Mouse (Mus musculus) testis, adult 2 months (tissue): ENCODE data around the gene Cox8b. TPM values are rescaled to one million over a fixed set of nuclear protein-coding genes. Genes with fewer than 3 reads are reported as not detected.

ENCODE experiments used
- H3K27ac ChIP-seq: fragments of 200-500 bp; 2 replicates; pipeline ENCODE4 v1.5.1; 2012; ENCODE audit warnings: low read depth, low read length; ENCODE audit not compliant: control insufficient read depth, insufficient read depth
- H3K27me3 ChIP-seq: fragments of 200-500 bp; 2 replicates; pipeline ENCODE4 v1.6.1; 2012; ENCODE audit warnings: mild to moderate bottlenecking, low read length, moderate library complexity; ENCODE audit not compliant: control insufficient read depth, insufficient read depth
- H3K36me3 ChIP-seq: fragments of 200-500 bp; 2 replicates; pipeline ENCODE4 v1.6.1; 2012; ENCODE audit warnings: mild to moderate bottlenecking, low read length; ENCODE audit not compliant: control insufficient read depth, insufficient read depth
- H3K4me1 ChIP-seq: fragments of 200-500 bp; 2 replicates; pipeline ENCODE4 v1.6.1; 2012; ENCODE audit warnings: low read length; ENCODE audit not compliant: control insufficient read depth, insufficient read depth
- H3K4me3 ChIP-seq: fragments of 200-500 bp; 2 replicates; pipeline ENCODE4 v1.5.1; 2012; ENCODE audit warnings: low read depth, mild to moderate bottlenecking, low read length, moderate library complexity, mixed read lengths; ENCODE audit not compliant: control insufficient read depth
- CTCF ChIP-seq: fragments of 200-500 bp; IDR thresholded peaks from 2 replicates; pipeline ENCODE4 v1.5.1; 2012; ENCODE audit warnings: low read depth, mild to moderate bottlenecking, inconsistent platforms, low read length, moderate library complexity; ENCODE audit not compliant: control insufficient read depth, insufficient read depth, insufficient replicate concordance
- POLR2A ChIP-seq: fragments of 200-500 bp; IDR thresholded peaks from 2 replicates; pipeline ENCODE4 v1.6.1; 2012; ENCODE audit warnings: low read depth, mild to moderate bottlenecking, inconsistent platforms, low read length, moderate library complexity; ENCODE audit not compliant: control insufficient read depth
- polyA plus RNA-seq: library from polyadenylated mRNA; depleted of rRNA; stranded (reverse); fragments of >200 nt; gene quantifications from 2 replicates; pipeline ENCODE4 v1.2.3, GENCODE M21; 2012; rRNA removed

The Cox8b gene
- polyA plus RNA-seq, 1 experiment = not detected

DNA sequence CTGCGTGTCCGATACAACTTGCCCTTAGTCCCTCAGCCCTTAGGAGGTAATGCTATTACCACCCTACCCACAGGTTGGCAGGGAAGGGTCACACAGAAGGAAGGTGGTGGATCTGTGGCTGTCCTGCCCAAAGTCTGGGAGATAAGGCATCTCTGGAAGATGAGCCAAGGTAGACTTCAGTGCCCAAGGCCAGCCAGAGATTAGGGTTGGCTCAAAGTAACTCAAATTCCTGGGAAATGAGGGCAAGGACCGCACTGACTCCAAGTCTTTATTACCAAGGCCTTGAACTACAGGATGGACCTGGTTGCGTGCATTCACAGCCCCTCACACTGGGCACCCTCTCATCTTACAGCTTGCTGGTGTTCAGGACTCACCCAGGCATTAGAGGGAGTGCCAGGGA lies 48.3 kb downstream of the Cox8b start:
- Histone ChIP-seq H3K27ac (no peak overlapping the region), H3K36me3 (no peaks in the 10 kb centered on the region), H3K4me3 (no peak overlapping the region), H3K4me1 (peaks cover 8% of the 10 kb centered on the region), H3K27me3 (no peaks in the 10 kb centered on the region)
- TF ChIP-seq CTCF (no peak), POLR2A (no peak)

Other genes with a start within 250 kb of the Cox8b start
- 0.65 and 0.82 TPM in 2 replicates for gene Olfr539, start 240.5 kb downstream of the Cox8b start, polyA plus RNA-seq
- not detected in 2 replicates for gene Olfr45, start 218.5 kb downstream of the Cox8b start, polyA plus RNA-seq
- not detected in 2 replicates for gene Olfr541, start 203.2 kb downstream of the Cox8b start, polyA plus RNA-seq
- gene Cyp2e1, start 136.7 kb downstream of the Cox8b start, polyA plus RNA-seq = 0.33 and 0.84 TPM in 2 replicates
- gene Syce1, start 112.6 kb downstream of the Cox8b start, polyA plus RNA-seq = 249 and 286 TPM in 2 replicates
- gene Zfp941, start 78.3 kb downstream of the Cox8b start, polyA plus RNA-seq = 1.6 and 1.7 TPM in 2 replicates
- 0.45 TPM in 1 of 2 replicates, not detected in the other for gene Urah, start 65.4 kb downstream of the Cox8b start, polyA plus RNA-seq
- not detected in 2 replicates for gene Scgb1c1, start 54.9 kb downstream of the Cox8b start, polyA plus RNA-seq
- gene Odf3, start 52.6 kb downstream of the Cox8b start, polyA plus RNA-seq = 539 and 573 TPM in 2 replicates
- not detected in 2 replicates for gene Gm45785, start 44.1 kb downstream of the Cox8b start, polyA plus RNA-seq
- gene Ric8a, start 43.5 kb downstream of the Cox8b start, polyA plus RNA-seq = 33.7 and 34.5 TPM in 2 replicates
- gene Bet1l, start 42.9 kb downstream of the Cox8b start, polyA plus RNA-seq = 20.8 and 22.9 TPM in 2 replicates
- gene Psmd13, start 18.5 kb downstream of the Cox8b start, polyA plus RNA-seq = 74.8 and 77.4 TPM in 2 replicates
- gene Sirt3, start 18.1 kb downstream of the Cox8b start, polyA plus RNA-seq = 78.9 and 86.0 TPM in 2 replicates
- 0.08 and 0.23 TPM in 2 replicates for gene Nlrp6, start 20.5 kb upstream of the Cox8b start, polyA plus RNA-seq
- gene Pgghg, start 40.9 kb upstream of the Cox8b start, polyA plus RNA-seq = 2.0 and 2.4 TPM in 2 replicates
- gene Ifitm5, start 49.8 kb upstream of the Cox8b start, polyA plus RNA-seq = 0.15 TPM in 1 of 2 replicates, not detected in the other
- gene Gm45717, start 55.5 kb upstream of the Cox8b start, polyA plus RNA-seq = not detected in 2 replicates
- 39.0 and 51.4 TPM in 2 replicates for gene Ifitm2, start 55.5 kb upstream of the Cox8b start, polyA plus RNA-seq
- 3.0 and 6.9 TPM in 2 replicates for gene Ifitm1, start 66.8 kb upstream of the Cox8b start, polyA plus RNA-seq
- 15.2 and 23.0 TPM in 2 replicates for gene Ifitm3, start 110.3 kb upstream of the Cox8b start, polyA plus RNA-seq
- gene Ifitm6, start 117.5 kb upstream of the Cox8b start, polyA plus RNA-seq = 0.19 and 0.48 TPM in 2 replicates
- gene Gm17387, start 128.7 kb upstream of the Cox8b start, polyA plus RNA-seq = not detected in 2 replicates
- gene B4galnt4, start 160.7 kb upstream of the Cox8b start, polyA plus RNA-seq = 18.0 and 23.7 TPM in 2 replicates
- gene Pkp3, start 177.8 kb upstream of the Cox8b start, polyA plus RNA-seq = 0.83 and 0.84 TPM in 2 replicates
- gene Sigirr, start 200.1 kb upstream of the Cox8b start, polyA plus RNA-seq = 3.9 and 5.4 TPM in 2 replicates
- 0.30 and 0.32 TPM in 2 replicates for gene Ano9, start 217.4 kb upstream of the Cox8b start, polyA plus RNA-seq
- gene Ptdss2, start 221.9 kb upstream of the Cox8b start, polyA plus RNA-seq = 329 and 346 TPM in 2 replicates